Mouse (Mus musculus) heart, adult 11 months (tissue): Measurements from ENCODE around the gene Spry1.

ENCODE experiments used
- DNase-seq: peaks from one replicate; pipeline ENCODE4 v3.0.0; 2022

The Spry1 gene

GRCm38 (mm10) chr3:37642681-37643214 is 3.0 kb downstream of the Spry1 start:
- peak; percentile 99 for DNase-seq

GRCm38 (mm10) chr3:37643411-37643810 is 3.7 kb downstream of the Spry1 start:
- DNase-seq, result peak; percentile 89

- DNase-seq, result peak; percentile 84
Observed at GRCm38 (mm10) chr3:37643903-37644302, 4.2 kb downstream of the Spry1 start.

GRCm38 (mm10) chr3:37645061-37645460 is 5.3 kb downstream of the Spry1 start:
- peak; percentile 88 for DNase-seq

GRCm38 (mm10) chr3:37646221-37646620 is 6.5 kb downstream of the Spry1 start:
- peak; percentile 72 for DNase-seq

GRCm38 (mm10) chr3:37647225-37647624 is 7.5 kb downstream of the Spry1 start:
- no peak for DNase-seq

- peak; percentile 91 for DNase-seq
Observed at GRCm38 (mm10) chr3:37648244-37648643, 8.5 kb downstream of the Spry1 start.

GRCm38 (mm10) chr3:37649281-37649680 is 9.5 kb downstream of the Spry1 start:
- no peak for DNase-seq

GRCm38 (mm10) chr3:37652537-37652936 is 12.8 kb downstream of the Spry1 start:
- peak; percentile 76 for DNase-seq

- peak; percentile 97 for DNase-seq
Observed at GRCm38 (mm10) chr3:37653935-37654729, 14.4 kb downstream of the Spry1 start.

GRCm38 (mm10) chr3:37654787-37655186 is 15.0 kb downstream of the Spry1 start:
- DNase-seq, result peak; percentile 79

GRCm38 (mm10) chr3:37655933-37656633 is 16.3 kb downstream of the Spry1 start:
- peak; percentile 92 for DNase-seq

- DNase-seq, result peak; percentile 95
Observed at GRCm38 (mm10) chr3:37657009-37657408, 17.3 kb downstream of the Spry1 start.

- peak; percentile 34 for DNase-seq
Observed at GRCm38 (mm10) chr3:37658155-37658554, 18.4 kb downstream of the Spry1 start.

GRCm38 (mm10) chr3:37659621-37660020 is 19.9 kb downstream of the Spry1 start:
- DNase-seq, result peak; percentile 41

GRCm38 (mm10) chr3:37666291-37667118 is 26.8 kb downstream of the Spry1 start:
- peak; percentile 96 for DNase-seq

- DNase-seq, result no peak
Observed at GRCm38 (mm10) chr3:37667119-37667467, 27.3 kb downstream of the Spry1 start.

GRCm38 (mm10) chr3:37667736-37668135 is 28.0 kb downstream of the Spry1 start:
- no peak for DNase-seq

GRCm38 (mm10) chr3:37668652-37669051 is 28.9 kb downstream of the Spry1 start:
- DNase-seq, result no peak

- no peak for DNase-seq
Observed at GRCm38 (mm10) chr3:37669100-37669499, 29.4 kb downstream of the Spry1 start.

GRCm38 (mm10) chr3:37672266-37673040 is 32.7 kb downstream of the Spry1 start:
- DNase-seq, result peak; percentile 90
